In the genomic region with DNA sequence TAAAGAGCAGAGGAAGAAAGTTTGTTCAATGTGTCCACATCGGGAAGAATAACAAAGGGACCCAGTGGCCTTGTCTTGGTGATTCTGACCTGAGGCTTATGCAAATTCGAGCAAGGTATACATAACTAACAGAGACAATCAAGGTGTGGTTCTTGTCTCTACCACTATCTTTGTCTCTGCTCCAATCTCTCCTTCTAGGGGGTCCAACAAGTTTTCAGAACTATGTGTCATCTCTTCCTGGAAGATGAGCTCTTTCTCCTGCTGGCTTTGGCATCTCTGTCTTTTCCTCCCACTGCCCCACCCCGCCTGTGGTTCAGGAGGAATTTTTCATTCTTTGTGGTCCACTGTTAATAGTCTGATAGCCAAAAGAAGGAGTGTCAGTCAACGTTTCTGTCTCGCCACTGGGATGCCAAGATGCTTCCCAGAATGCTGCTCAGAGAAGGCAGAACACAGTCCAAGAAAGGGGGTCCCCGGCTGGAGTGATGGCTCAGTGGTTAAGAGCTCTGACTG, we compare ENCODE assay signal across 23 mouse cellular contexts. TPM values are rescaled to one million over a fixed set of nuclear protein-coding genes. Genes with fewer than 3 reads are reported as not detected.
"Had no signal": no experiment of that assay in that cellular context is flagged by ENCODE, and none has a peak within 500 bp of the region (broad histone marks: within the 10 kb centered on the region; RNA-seq: fewer than 3 reads in every experiment).

No protein-coding gene starts in this region.

- H3K4me3 ChIP-seq: limb, embryonic 12.5 days; limb, embryonic 15.5 days; midbrain, embryonic 12.5 days; stomach, embryonic 15.5 days had no signal

- H3K27ac ChIP-seq: limb, embryonic 12.5 days; limb, embryonic 15.5 days; liver, embryonic 14.5 days; macrophage; midbrain, embryonic 12.5 days; stomach, embryonic 15.5 days had no signal

- H3K9me3 ChIP-seq: limb, embryonic 12.5 days; limb, embryonic 15.5 days; stomach, embryonic 15.5 days had no signal

- H3K36me3 ChIP-seq: limb, embryonic 12.5 days; limb, embryonic 15.5 days; midbrain, embryonic 12.5 days; stomach, embryonic 15.5 days had no signal

- DNase-seq: kidney, adult 11 months; kidney, adult 8-10 months; kidney, postnatal 14 days; kidney, postnatal 4 days; layer of hippocampus, postnatal 36 days; left cerebral cortex, postnatal 4 days; liver, postnatal 0 days; lung, embryonic 14.5 days; right cerebral cortex, adult 18-20 months; right cerebral cortex, postnatal 14 days; right cerebral cortex, postnatal 4 days; thymus, postnatal 25 days had no signal

- H3K4me1 ChIP-seq: limb, embryonic 12.5 days; limb, embryonic 15.5 days; midbrain, embryonic 12.5 days; stomach, embryonic 15.5 days had no signal

- H3K9ac ChIP-seq: limb, embryonic 12.5 days; limb, embryonic 15.5 days; liver, embryonic 14.5 days; liver, postnatal 0 days; lung, embryonic 14.5 days; midbrain, embryonic 12.5 days; stomach, embryonic 15.5 days had no signal

RNA-seq across cellular contexts. Expression of gene Slc13a5, which starts 19.0 kb away (rescaled TPM):
- total RNA-seq: megakaryocyte, adult 5-6 weeks; monocyte, adult 5-6 weeks had no signal

RNA-seq across cellular contexts. Expression of gene Fbxo39, which starts 28.2 kb away (rescaled TPM):
- total RNA-seq: layer of hippocampus, adult 18-20 months; layer of hippocampus, postnatal 36 days; left cerebral cortex, adult 8-10 months; left cerebral cortex, postnatal 14 days; left cerebral cortex, postnatal 4 days had no signal
